Mouse (Mus musculus): Measurements from ENCODE around the gene Gm4303. TPM values are rescaled to one million over a fixed set of nuclear protein-coding genes. Genes with fewer than 3 reads are reported as not detected.

Gene Gm4303
- polyA plus RNA-seq, 1 experiment from 2014 or later: not detected

Other genes starting within 250 kb of the Gm4303 start
- not detected in 2 replicates for gene Gm4301, start 10.3 kb upstream of the Gm4303 start, polyA plus RNA-seq (2015; fragmentation: Nextera tagmentation; extraction: Ambion mirVana)
- gene Gm4302, start 5.1 kb upstream of the Gm4303 start, polyA plus RNA-seq (2015; fragmentation: Nextera tagmentation; extraction: Ambion mirVana): not detected in 2 replicates
- not detected in 2 replicates for gene Gm4305, start 5.1 kb downstream of the Gm4303 start, polyA plus RNA-seq (2015; fragmentation: Nextera tagmentation; extraction: Ambion mirVana)
- gene Gm4307, start 15.4 kb downstream of the Gm4303 start, polyA plus RNA-seq (2015; fragmentation: Nextera tagmentation; extraction: Ambion mirVana): not detected in 2 replicates
- gene Gm4312, start 36.6 kb downstream of the Gm4303 start, polyA plus RNA-seq (2015; fragmentation: Nextera tagmentation; extraction: Ambion mirVana): not detected in 2 replicates
- gene Tmtc3, start 141.4 kb downstream of the Gm4303 start, polyA plus RNA-seq (2015; fragmentation: Nextera tagmentation; extraction: Ambion mirVana): 25.1 and 28.1 TPM in 2 replicates
- 5.4 and 6.2 TPM in 2 replicates for gene Cep290, start 141.6 kb downstream of the Gm4303 start, polyA plus RNA-seq (2015; fragmentation: Nextera tagmentation; extraction: Ambion mirVana)
- 7.1 and 8.8 TPM in 2 replicates for gene 4930430F08Rik, start 244.5 kb downstream of the Gm4303 start, polyA plus RNA-seq (2015; fragmentation: Nextera tagmentation; extraction: Ambion mirVana)
- gene 1700017N19Rik, start 244.5 kb downstream of the Gm4303 start, polyA plus RNA-seq (2015; fragmentation: Nextera tagmentation; extraction: Ambion mirVana): not detected in 2 replicates